Mouse (Mus musculus): ENCODE measurements around the gene Ccna1. TPM values are rescaled to one million over a fixed set of nuclear protein-coding genes. Genes with fewer than 3 reads are reported as not detected.

Gene Ccna1
- 0.76 and 1.1 TPM in 2 replicates for total RNA-seq (2012; rRNA removed)

- peak; percentile 59 for DNase-seq (ENCODE audit: low read depth, low spot score)
- Histone ChIP-seq H3K9ac (ENCODE audit: insufficient read depth, low read depth, low read length, poor library complexity, severe bottlenecking) (peak within 1 kb of the TSS; percentile 39; the same call in 1 of the 2 replicates), H3K9me3 (ENCODE audit: control insufficient read depth, insufficient read depth, low read depth, low read length) (no peaks in the 10 kb centered on the region), H3K27ac (ENCODE audit: insufficient read depth, low read depth, low read length, poor library complexity, severe bottlenecking) (no peak within 1 kb of the TSS), H3K4me3 (ENCODE audit: insufficient read depth in 1 of 2, low read depth in 1 of 2, low read length in 2 of 2, poor library complexity in 1 of 2, severe bottlenecking in 1 of 2) (peak within 1 kb of the TSS; percentile 75 to 91), H3K36me3 (ENCODE audit: control insufficient read depth, insufficient read depth, low read length, poor library complexity, severe bottlenecking) (no peaks in the 10 kb centered on the region), H3K4me1 (ENCODE audit: control insufficient read depth in 2 of 2, insufficient read depth in 2 of 2, low read length in 2 of 2, poor library complexity in 1 of 2) (peaks cover 2 to 4% of the 10 kb centered on the region in 2 experiments; a peak in 1 of 4 replicates)
- TF ChIP-seq ZC3H11A (IDR thresholded peaks at IDR 0.05; ENCODE audit: borderline replicate concordance, low read depth, low read length) (no peak), HCFC1 (IDR thresholded peaks at IDR 0.05; ENCODE audit: borderline replicate concordance, insufficient read depth, low read length) (peak; percentile 5; the same call in 1 of the 2 replicates)
- in situ Hi-C loops (cut with MboI; ENCODE audit: low sequenced_read_pairs in 2 of 2, unreplicated experiment in 2 of 2), result loop anchor here in 1 of 2 experiments (25.0 kb wide), 1 partner anchor 243 kb away; the partner anchor contains the start of gene Rfxap
Measured at GRCm38 (mm10) chr3:55055038-55055746, at the start of gene Ccna1. Gene Ccna1, minus strand, starts transcription at chr3:55055501.

GRCm38 (mm10) chr3:55101092-55101491 is 45.8 kb upstream of the Ccna1 start:
- H3K4me1 ChIP-seq (ENCODE audit: control insufficient read depth in 2 of 2, insufficient read depth in 2 of 2, low read length in 2 of 2, poor library complexity in 1 of 2), result peaks cover 0 to 3% of the 10 kb centered on the region in 2 experiments; a peak in 1 of 4 replicates
- no peaks in the 10 kb centered on the region for H3K9me3 ChIP-seq (ENCODE audit: control insufficient read depth, insufficient read depth, low read depth, low read length)
- in situ Hi-C loops (cut with MboI; ENCODE audit: low sequenced_read_pairs in 2 of 2, unreplicated experiment in 2 of 2), result no loop called here
- no peak for DNase-seq (ENCODE audit: low read depth, low spot score)
- TF ChIP-seq ZNF384 (IDR thresholded peaks at IDR 0.05; ENCODE audit: low read depth, low read length), result no peak
- no peak for TF ChIP-seq MAFK (IDR thresholded peaks at IDR 0.05; ENCODE audit: insufficient read depth, low read depth, low read length)
- TF ChIP-seq ZC3H11A (IDR thresholded peaks at IDR 0.05; ENCODE audit: borderline replicate concordance, low read depth, low read length), result no peak
- TF ChIP-seq HCFC1 (IDR thresholded peaks at IDR 0.05; ENCODE audit: borderline replicate concordance, insufficient read depth, low read length), result no peak
- TF ChIP-seq CHD2 (IDR thresholded peaks at IDR 0.05; ENCODE audit: low read depth, low read length), result no peak
- H3K4me3 ChIP-seq (ENCODE audit: insufficient read depth in 1 of 2, low read depth in 1 of 2, low read length in 2 of 2, poor library complexity in 1 of 2, severe bottlenecking in 1 of 2), result no peak overlapping the region
- no peak overlapping the region for H3K27ac ChIP-seq (ENCODE audit: insufficient read depth, low read depth, low read length, poor library complexity, severe bottlenecking)
- no peaks in the 10 kb centered on the region for H3K36me3 ChIP-seq (ENCODE audit: control insufficient read depth, insufficient read depth, low read length, poor library complexity, severe bottlenecking)
- H3K9ac ChIP-seq (ENCODE audit: insufficient read depth, low read depth, low read length, poor library complexity, severe bottlenecking), result no peak overlapping the region

- in situ Hi-C loops (cut with MboI; ENCODE audit: low sequenced_read_pairs in 2 of 2, unreplicated experiment in 2 of 2), result no loop called here
- H3K4me3 ChIP-seq (ENCODE audit: insufficient read depth in 1 of 2, low read depth in 1 of 2, low read length in 2 of 2, poor library complexity in 1 of 2, severe bottlenecking in 1 of 2), result no peak overlapping the region
- H3K27ac ChIP-seq (ENCODE audit: insufficient read depth, low read depth, low read length, poor library complexity, severe bottlenecking), result no peak overlapping the region
- H3K36me3 ChIP-seq (ENCODE audit: control insufficient read depth, insufficient read depth, low read length, poor library complexity, severe bottlenecking), result no peaks in the 10 kb centered on the region
- no peak for TF ChIP-seq CHD2 (IDR thresholded peaks at IDR 0.05; ENCODE audit: low read depth, low read length)
- TF ChIP-seq HCFC1 (IDR thresholded peaks at IDR 0.05; ENCODE audit: borderline replicate concordance, insufficient read depth, low read length), result no peak
- TF ChIP-seq ZNF384 (IDR thresholded peaks at IDR 0.05; ENCODE audit: low read depth, low read length), result no peak
- peaks cover 0 to 3% of the 10 kb centered on the region in 2 experiments; a peak in 1 of 4 replicates for H3K4me1 ChIP-seq (ENCODE audit: control insufficient read depth in 2 of 2, insufficient read depth in 2 of 2, low read length in 2 of 2, poor library complexity in 1 of 2)
- no peaks in the 10 kb centered on the region for H3K9me3 ChIP-seq (ENCODE audit: control insufficient read depth, insufficient read depth, low read depth, low read length)
- DNase-seq (ENCODE audit: low read depth, low spot score), result no peak
- no peak overlapping the region for H3K9ac ChIP-seq (ENCODE audit: insufficient read depth, low read depth, low read length, poor library complexity, severe bottlenecking)
Measured at GRCm38 (mm10) chr3:55098990-55099389, 43.7 kb upstream of the Ccna1 start.

- H3K27ac ChIP-seq (ENCODE audit: insufficient read depth, low read depth, low read length, poor library complexity, severe bottlenecking), result no peak overlapping the region
- H3K36me3 ChIP-seq (ENCODE audit: control insufficient read depth, insufficient read depth, low read length, poor library complexity, severe bottlenecking), result no peaks in the 10 kb centered on the region
- in situ Hi-C loops (cut with MboI; ENCODE audit: low sequenced_read_pairs in 2 of 2, unreplicated experiment in 2 of 2), result no loop called here
- TF ChIP-seq MAFK (IDR thresholded peaks at IDR 0.05; ENCODE audit: insufficient read depth, low read depth, low read length) (no peak), ZC3H11A (IDR thresholded peaks at IDR 0.05; ENCODE audit: borderline replicate concordance, low read depth, low read length) (no peak), HCFC1 (IDR thresholded peaks at IDR 0.05; ENCODE audit: borderline replicate concordance, insufficient read depth, low read length) (no peak), CHD2 (IDR thresholded peaks at IDR 0.05; ENCODE audit: low read depth, low read length) (no peak), ZNF384 (IDR thresholded peaks at IDR 0.05; ENCODE audit: low read depth, low read length) (no peak)
- H3K4me3 ChIP-seq (ENCODE audit: insufficient read depth in 1 of 2, low read depth in 1 of 2, low read length in 2 of 2, poor library complexity in 1 of 2, severe bottlenecking in 1 of 2), result no peak overlapping the region
- no peaks in the 10 kb centered on the region for H3K9me3 ChIP-seq (ENCODE audit: control insufficient read depth, insufficient read depth, low read depth, low read length)
- peaks cover 0 to 3% of the 10 kb centered on the region in 2 experiments; a peak in 1 of 4 replicates for H3K4me1 ChIP-seq (ENCODE audit: control insufficient read depth in 2 of 2, insufficient read depth in 2 of 2, low read length in 2 of 2, poor library complexity in 1 of 2)
- no peak for DNase-seq (ENCODE audit: low read depth, low spot score)
- H3K9ac ChIP-seq (ENCODE audit: insufficient read depth, low read depth, low read length, poor library complexity, severe bottlenecking), result no peak overlapping the region
Measured at GRCm38 (mm10) chr3:55098014-55098413, 42.7 kb upstream of the Ccna1 start.
